Mouse (Mus musculus): ENCODE measurements around the gene Slc25a43.
"Not testable (repeated sequence)": the region's sequence is repeated elsewhere in the genome, so short reads cannot be mapped to it uniquely, and the experiment has no call there.

The Slc25a43 gene

GRCm38 (mm10) chrX:36777694-36778093 is 34.2 kb downstream of the Slc25a43 start:
- no peak for DNase-seq (ENCODE audit: extremely low read depth, insufficient read length, low spot score)

- no peak for DNase-seq (ENCODE audit: extremely low read depth, insufficient read length, low spot score)
Measured at GRCm38 (mm10) chrX:36789360-36789759, 45.9 kb downstream of the Slc25a43 start.

- no peak for DNase-seq (ENCODE audit: extremely low read depth, insufficient read length, low spot score)
Measured at GRCm38 (mm10) chrX:36794571-36794970, 51.1 kb downstream of the Slc25a43 start.

GRCm38 (mm10) chrX:36795424-36796162 is 52.1 kb downstream of the Slc25a43 start, which contains the start of gene Slc25a5:
TSS of gene Slc25a5 (plus strand) at chrX:36795651.
- DNase-seq (ENCODE audit: extremely low read depth, insufficient read length, low spot score): peak; percentile 90

- peak; percentile 91 for DNase-seq (ENCODE audit: extremely low read depth, insufficient read length, low spot score)
Measured at GRCm38 (mm10) chrX:36796163-36796581, 52.7 kb downstream of the Slc25a43 start.

GRCm38 (mm10) chrX:36796734-36797133 is 53.3 kb downstream of the Slc25a43 start:
- not testable (repeated sequence) for DNase-seq (ENCODE audit: extremely low read depth, insufficient read length, low spot score)

GRCm38 (mm10) chrX:36799131-36799879 is 55.8 kb downstream of the Slc25a43 start:
- no peak for DNase-seq (ENCODE audit: extremely low read depth, insufficient read length, low spot score)

GRCm38 (mm10) chrX:36803189-36803588 is 59.7 kb downstream of the Slc25a43 start:
- DNase-seq (ENCODE audit: extremely low read depth, insufficient read length, low spot score): no peak

- peak; percentile 62 for DNase-seq (ENCODE audit: extremely low read depth, insufficient read length, low spot score)
Measured at GRCm38 (mm10) chrX:36804196-36804595, 60.7 kb downstream of the Slc25a43 start.

GRCm38 (mm10) chrX:36805466-36806235 is 62.2 kb downstream of the Slc25a43 start:
- DNase-seq (ENCODE audit: extremely low read depth, insufficient read length, low spot score): no peak

GRCm38 (mm10) chrX:36807360-36808317 is 64.2 kb downstream of the Slc25a43 start:
- DNase-seq (ENCODE audit: extremely low read depth, insufficient read length, low spot score): peak; percentile 93

GRCm38 (mm10) chrX:36808318-36808683 is 64.8 kb downstream of the Slc25a43 start:
- no peak for DNase-seq (ENCODE audit: extremely low read depth, insufficient read length, low spot score)

GRCm38 (mm10) chrX:36811377-36811776 is 67.9 kb downstream of the Slc25a43 start:
- no peak for DNase-seq (ENCODE audit: extremely low read depth, insufficient read length, low spot score)

- DNase-seq (ENCODE audit: extremely low read depth, insufficient read length, low spot score): no peak
Measured at GRCm38 (mm10) chrX:36814161-36814836, 70.8 kb downstream of the Slc25a43 start.

GRCm38 (mm10) chrX:36815022-36815421 is 71.6 kb downstream of the Slc25a43 start:
- DNase-seq (ENCODE audit: extremely low read depth, insufficient read length, low spot score): no peak

GRCm38 (mm10) chrX:36815439-36815838 is 72.0 kb downstream of the Slc25a43 start:
- DNase-seq (ENCODE audit: extremely low read depth, insufficient read length, low spot score): no peak

- DNase-seq (ENCODE audit: extremely low read depth, insufficient read length, low spot score): no peak
Measured at GRCm38 (mm10) chrX:36816368-36816899, 73.0 kb downstream of the Slc25a43 start.

GRCm38 (mm10) chrX:36816953-36817441 is 73.5 kb downstream of the Slc25a43 start:
- no peak for DNase-seq (ENCODE audit: extremely low read depth, insufficient read length, low spot score)

- DNase-seq (ENCODE audit: extremely low read depth, insufficient read length, low spot score): no peak
Measured at GRCm38 (mm10) chrX:36819575-36819974, 76.1 kb downstream of the Slc25a43 start.

All from 3134 (cell line).